Mouse (Mus musculus) hematopoietic stem cell, adult 5-6 weeks (primary cell): ENCODE results near the gene Cd300lf. TPM values are rescaled to one million over a fixed set of nuclear protein-coding genes. Genes with fewer than 3 reads are reported as not detected.
A peak's percentile ranks its signal among the peaks of the same experiment; 100 is the strongest.

Experiments used
- ATAC-seq, 2 experiments: fragments of 125-278 bp in 1 of 2; replicated peaks in 1 of 2; 2 replicates each; pipeline ENCODE4 v1.8.0; 2016 to 2017; ENCODE audit warnings: inconsistent platforms in 2 of 2, mild to moderate bottlenecking in 2 of 2, moderate number of reproducible peaks in 2 of 2, low read depth in 1 of 2, moderate TSS enrichment in 1 of 2; ENCODE audit not compliant: low FRiP score in 2 of 2, poor library complexity in 2 of 2, severe bottlenecking in 2 of 2, insufficient read depth in 1 of 2, low TSS enrichment in 1 of 2
- total RNA-seq: library from RNA; stranded (forward); fragments of 172-1452, 232-1000 nt; gene quantifications from 2 replicates; pipeline ENCODE4 v1.2.3, GENCODE M21; 2017

The Cd300lf gene
- total RNA-seq, result 3.9 and 5.4 TPM in 2 replicates

DNA sequence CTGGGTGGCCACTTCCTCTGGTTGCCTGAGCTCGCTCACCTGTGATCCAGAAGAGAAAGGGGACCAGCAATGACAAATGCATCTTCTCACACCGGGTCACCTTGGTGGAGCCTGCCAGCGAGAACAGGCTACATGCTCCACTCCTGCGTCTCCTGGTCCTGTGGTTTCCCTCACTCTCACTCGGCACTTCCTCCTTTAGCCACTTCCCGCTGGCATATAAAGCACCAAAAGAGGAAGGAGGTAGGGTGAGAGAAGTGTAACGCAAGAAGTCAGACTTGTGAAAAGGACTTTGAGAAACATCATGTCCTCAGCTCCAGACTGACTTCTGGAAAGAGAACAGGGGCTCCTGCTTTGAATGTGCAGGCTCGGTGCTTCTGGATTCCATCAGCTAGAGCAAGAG is at the start of gene Cd300lf:
Gene Cd300lf (minus strand): TSS at position 193 of the 400 bp plus-strand sequence.
- peak; percentile 98 to 99 for ATAC-seq

DNA sequence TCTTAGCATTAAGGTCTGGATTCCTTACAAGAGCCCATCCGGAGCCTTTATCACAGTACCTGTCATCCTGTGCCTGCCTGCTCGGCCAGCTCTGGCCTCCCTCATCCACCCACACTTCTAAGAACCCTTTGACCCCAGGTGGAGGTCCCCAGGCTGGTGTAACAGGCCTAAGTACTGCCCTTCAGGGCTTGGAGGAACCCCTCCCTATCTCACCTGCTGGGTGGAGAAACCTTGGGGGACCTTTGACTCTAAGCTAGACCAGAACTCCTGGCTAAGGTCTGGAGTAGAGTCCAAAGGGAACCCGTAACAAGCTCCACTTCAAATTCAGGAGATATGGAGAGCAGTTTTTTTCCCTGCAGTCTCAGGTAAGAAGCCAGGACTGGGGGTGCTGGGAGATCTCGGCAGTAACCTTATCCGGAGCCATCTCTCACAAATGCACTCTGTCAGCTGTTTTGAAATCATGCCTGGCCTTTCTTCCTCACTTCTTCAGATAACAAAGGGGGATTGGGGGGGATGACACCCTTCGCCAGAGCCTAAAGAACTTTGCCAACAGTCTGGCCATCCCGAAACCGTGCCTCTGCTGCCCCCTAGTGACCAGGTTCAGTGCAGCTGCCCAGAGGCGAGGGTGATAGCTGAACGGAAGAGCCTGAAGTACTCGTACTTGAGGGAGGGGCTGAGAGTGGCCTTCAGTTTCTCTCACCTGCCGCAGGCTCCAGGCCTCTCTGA is 48.3 kb upstream of the Cd300lf start:
- peak; percentile 63 to 68 for ATAC-seq

DNA sequence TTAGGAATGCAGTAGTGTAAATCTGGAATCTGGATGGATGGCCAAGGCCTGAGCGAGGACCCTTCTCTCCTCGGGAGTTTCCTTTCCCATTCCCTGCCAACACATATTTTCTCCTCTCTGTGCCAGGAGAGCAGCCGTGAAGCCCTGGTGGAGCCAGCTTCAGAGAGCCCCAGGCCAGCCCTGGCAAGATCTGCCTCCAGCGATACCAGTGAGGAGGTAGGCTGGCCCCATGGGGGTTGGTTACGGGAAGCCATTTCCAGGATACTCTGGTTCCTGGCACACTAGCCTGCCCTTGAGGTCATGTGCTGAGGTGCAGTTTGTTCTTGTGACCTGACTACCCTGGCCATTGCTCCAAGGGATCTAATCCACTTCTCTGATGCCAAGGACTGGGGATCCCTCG is 46.1 kb upstream of the Cd300lf start:
- no peak for ATAC-seq

DNA sequence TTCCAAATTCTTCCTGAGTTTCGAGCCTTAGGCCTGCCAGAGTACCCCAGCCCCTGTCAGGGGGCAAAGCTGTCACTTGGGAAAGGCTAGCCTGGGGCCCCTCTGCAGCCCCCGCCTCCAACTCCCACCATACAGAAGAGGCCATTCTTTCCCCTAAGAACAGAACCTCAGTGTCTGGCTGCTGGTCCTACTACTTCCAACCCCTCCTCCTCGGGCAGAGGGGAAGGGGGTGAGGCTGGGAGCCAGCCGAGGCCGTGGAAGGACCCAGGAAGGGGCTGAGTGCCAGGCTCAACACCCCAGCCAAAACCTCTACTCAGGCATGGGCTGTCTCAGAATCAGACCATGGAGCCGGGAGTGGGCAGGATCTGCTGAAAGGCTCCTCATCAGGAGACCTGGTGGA is 45.4 kb upstream of the Cd300lf start:
- ATAC-seq, result no peak

DNA sequence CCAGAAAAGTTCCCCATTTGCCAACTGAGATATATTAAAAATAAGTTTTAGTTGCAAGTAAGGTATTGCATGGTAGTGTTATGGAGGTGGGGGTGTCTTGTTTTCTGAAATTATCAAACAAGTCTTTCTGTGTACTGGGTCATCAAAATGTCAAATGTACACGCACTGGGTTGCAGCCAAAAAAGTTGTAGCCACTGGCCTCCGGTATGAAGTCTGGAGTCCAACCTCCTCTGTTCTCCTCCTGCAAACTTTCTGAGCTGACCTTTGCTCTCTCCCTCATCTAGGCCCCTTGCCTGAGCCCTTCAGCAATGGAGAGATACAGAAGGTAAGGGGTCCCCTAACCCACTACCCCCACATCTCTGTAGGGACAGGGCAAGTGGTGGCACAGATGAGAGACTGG is 45.0 kb upstream of the Cd300lf start:
- ATAC-seq, result no peak

DNA sequence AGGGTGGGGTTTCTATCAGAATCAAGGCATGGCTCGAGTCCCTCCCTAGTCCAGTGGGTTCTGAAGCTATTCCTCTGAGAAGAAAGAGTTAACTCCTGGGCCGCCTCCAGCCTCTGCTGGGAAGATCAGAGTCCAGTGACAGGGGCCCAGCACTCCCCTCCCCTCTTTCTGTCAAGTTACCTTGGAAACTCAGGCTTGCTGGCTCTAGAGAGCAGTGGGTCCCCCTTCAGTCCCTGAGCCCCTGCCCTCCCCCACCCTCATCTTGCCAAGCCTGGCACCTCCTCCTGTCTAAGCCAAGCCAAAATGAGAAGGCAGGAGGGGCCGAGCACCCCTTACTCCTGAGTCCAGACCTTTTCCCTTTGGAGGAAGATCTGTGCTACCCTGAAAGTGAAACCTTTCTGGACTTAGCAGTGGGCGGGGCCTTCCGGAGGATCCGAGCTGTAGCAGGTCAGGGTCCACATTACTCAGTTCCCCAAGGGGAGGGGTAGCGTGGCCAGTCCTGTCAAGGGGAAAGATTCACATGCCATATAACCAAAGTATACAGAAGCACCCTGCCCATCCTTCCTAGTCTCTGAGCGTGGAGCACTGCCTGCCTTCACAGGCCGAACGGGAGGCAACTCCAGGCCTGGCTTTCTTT is 43.9 kb upstream of the Cd300lf start:
- no peak for ATAC-seq

DNA sequence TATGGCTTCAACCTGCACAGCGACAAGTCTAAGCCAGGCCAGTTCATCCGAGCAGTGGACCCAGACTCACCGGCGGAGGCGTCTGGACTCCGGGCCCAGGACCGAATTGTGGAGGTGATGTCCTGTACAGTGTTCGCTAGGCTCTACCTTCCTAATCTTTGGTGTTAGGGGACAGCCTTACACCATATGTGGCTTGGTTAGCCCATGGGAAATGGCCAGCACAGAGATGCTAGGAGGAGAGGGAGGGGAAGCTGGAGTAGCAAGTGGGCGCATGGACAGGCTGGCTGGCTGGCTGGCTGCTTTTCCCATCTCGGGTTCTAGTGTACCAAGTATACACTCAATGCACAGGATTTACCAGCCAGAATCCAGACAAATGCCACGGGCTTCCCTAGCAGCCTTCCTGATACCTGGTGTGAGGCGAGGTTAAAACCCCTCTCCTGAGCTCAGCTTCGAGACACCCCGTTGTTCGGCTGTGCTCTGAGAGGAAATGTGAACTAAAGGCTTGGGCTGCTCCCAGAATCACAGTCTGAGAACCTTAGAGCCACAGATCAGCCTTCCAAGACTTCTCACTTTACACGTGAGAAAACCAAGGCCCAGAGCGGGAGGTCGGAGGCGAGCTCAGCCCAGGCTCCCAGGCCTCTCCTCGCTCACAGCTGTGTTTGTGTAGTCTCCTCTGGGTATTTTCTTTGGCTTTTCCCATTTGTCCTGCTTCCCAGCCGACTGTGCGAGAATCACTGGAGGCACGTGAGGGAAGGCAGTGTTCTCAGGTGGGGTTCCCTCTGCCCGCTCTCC is 42.8 kb upstream of the Cd300lf start:
- ATAC-seq, result no peak

DNA sequence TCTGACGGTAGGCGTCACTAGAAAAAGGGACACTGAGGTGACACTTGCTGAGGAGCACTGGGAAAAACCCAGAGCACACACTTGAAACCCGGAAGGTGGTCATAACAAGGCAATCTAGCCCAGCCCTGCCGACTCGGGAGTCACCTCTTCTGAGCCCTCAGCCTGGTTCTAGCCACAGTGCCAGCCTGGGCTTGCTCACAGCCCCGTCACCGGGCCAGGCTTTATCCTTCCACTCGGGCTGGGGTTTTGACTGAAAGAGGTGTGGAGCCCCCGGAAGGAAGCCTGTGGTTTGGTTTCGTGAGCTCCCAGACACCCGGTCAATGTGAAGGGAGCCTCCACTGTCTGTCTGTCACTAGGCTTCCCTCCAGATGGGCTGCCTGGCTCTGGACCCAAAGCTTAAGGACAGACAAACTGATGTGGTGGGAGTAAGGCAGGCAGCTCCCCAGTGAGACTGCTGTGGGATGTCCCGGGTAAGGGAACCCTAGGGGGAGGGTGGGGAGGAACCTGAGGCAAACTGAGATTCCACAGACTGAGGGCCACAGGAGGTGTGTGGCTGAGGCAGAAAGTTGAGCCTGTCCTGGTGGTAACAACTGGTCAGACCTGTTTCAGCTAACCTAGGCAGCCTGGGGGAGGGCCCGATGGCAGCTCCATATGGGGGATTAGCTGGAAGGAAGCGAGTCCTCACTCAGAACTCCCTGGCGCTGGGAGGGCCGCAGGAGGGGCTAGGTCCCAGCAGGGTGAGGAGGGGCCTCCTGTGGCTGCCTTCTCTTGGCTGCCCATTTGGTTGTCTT is 40.0 kb upstream of the Cd300lf start:
- peak; percentile 51 to 75 for ATAC-seq

DNA sequence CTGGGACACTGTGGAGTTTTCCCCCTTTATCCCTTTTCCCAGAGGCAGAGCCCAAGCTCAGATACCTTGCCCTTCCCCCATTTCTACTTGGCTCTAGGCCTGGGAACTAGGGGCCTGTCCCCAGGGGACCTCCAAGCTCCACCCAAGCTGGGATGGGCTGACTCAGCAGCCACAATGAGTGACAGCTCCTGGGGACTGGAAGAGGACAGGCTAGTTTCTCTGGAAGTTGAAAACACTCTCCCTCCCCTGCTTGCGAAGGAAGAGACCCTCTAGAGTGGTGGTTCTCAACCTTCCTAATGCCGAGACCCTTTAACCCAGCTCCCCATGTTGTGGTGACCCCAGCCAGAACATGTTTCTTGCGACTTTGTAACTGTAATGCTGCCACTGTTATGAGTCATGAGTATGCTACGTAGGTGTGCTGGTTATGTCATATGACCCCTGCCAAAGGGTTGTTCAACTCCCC is 39.1 kb upstream of the Cd300lf start:
- no peak for ATAC-seq

DNA sequence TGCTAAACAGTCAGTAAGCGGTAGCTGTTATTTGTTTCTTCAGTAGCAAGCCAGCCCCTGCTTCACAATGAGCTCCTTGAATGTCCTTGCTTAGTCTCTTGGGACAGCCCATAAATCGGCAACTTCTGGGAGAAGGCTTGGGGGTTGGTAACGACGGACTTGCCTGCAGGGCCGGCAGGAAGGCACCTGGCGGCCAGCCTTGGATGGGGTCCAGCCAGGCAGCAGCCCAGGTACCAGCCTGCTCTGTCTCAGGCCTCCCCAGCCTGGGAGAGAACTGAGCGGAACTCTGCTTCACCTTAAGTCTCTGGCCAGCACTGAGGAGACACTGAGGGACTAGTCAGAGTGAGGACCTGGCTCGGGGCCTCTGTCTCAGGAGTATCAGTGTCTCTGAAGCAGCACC is 37.3 kb upstream of the Cd300lf start:
- ATAC-seq, result no peak

DNA sequence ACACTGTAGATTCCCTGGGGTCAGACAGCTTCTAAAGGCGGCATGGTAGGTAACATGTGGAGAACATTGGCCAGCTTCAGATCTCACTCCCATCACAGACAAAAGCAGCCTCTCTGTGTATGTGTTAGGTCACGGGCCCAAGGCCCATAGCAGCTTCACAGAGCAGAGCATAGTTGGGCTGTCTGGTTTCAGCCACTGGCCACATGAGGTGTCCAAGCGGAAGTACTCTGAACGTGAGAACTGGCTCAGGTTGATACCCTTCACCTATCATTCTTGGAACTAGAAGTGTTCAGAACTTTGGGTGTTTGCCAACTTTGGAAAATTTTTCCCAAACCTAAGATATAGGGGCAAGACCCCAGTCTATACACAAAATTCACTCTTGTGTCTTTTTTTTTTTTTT is 35.6 kb upstream of the Cd300lf start:
- no peak for ATAC-seq

DNA sequence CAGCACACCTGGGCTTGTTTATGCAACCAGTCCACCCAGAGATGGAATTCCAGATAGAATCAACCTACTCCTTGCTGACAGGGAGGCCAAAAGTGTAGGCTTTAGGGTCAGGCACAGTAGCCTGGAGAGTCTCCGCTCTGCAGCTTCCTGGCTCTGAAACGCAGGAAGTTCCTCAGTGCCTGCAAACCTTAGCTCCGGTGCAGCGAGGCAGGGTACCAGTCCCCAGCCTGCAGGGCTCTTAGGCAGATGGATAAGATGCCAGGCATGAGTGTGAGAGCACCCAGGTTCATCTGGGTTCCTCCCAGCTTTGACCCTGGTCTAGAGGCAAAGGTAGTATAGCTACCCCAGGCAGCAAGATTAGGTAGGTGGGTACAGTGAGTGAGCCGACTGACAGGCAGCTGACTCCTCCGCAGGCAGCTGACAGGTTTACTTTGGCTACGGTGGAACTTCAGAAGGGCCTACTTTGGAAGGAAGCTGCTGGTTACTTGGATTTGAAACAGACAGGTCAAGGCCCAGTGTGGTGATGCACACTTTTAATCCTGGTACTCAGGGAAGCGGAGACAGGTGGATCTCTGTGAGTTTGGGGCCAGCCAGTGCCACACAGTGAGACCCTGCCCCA is 33.9 kb upstream of the Cd300lf start:
- no peak for ATAC-seq

DNA sequence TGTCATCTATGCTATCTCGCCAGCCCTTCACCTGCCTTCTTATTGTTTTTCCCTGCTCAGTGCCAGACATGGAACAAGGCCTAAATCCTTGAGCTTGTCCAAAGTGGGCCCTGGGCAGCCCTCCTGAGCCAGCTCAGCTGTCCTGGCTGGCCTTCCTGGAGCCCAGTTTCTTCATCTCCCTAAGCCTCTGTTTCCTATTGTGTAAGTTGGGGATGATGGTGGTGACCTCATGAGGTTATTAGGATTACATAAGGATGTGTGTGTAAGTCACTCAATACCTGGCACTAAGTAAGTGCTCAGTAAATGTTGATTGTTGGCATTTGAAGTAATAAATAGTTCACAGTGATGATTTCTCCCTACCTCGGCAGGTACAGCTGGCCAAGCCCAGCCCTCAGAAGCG is 33.0 kb upstream of the Cd300lf start:
- no peak for ATAC-seq

DNA sequence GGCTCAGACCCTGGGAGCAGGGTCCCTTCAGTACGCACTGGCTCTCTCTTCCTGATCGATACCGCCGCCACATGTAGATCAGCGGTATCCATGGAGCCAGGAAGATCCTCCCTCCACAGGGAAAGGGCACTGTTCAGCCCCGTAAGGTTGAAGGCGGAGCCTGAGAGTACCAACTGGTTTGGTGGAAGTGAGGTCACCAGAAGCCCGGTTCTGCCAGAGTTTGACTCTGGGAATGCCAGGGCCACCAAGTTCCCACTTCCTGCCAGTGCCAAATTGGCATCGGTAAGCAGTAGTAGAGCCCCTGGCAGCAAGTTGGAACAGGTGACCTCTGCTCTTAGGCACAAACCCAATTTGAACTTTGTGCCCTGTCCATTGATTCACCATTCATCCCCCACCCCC is 31.2 kb upstream of the Cd300lf start:
- no peak for ATAC-seq

DNA sequence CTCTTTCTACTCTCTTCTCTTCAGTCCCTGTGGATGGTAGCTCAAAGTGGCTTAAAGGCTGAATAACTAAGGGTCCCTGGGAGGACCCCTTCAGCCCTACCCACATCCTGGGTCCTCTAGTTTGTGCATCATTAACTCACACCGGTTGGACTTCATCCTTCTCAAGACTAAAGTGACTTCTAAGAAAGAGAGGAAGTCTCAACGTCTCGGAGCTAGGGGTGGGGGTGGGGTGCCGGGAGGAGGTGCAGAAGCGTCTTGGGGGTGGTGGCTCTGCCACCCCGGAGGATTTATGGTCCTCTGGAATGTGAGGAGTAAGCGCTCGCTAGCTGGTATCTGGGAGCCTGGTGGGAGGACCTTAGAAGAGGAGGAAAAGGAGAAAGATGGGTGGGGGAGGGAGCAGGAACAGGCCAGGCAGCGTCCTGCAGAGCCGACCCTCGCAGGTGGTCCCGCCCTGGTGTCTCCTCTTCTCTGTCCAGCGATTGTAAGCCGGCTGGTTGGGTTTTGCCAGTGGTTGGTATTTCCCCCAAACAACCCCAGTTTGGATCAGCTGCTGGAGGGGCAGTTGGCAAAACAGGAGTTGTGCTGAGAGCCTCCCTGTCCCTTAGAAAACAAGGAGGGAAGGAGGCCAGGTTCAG is 30.7 kb upstream of the Cd300lf start:
- no peak for ATAC-seq

DNA sequence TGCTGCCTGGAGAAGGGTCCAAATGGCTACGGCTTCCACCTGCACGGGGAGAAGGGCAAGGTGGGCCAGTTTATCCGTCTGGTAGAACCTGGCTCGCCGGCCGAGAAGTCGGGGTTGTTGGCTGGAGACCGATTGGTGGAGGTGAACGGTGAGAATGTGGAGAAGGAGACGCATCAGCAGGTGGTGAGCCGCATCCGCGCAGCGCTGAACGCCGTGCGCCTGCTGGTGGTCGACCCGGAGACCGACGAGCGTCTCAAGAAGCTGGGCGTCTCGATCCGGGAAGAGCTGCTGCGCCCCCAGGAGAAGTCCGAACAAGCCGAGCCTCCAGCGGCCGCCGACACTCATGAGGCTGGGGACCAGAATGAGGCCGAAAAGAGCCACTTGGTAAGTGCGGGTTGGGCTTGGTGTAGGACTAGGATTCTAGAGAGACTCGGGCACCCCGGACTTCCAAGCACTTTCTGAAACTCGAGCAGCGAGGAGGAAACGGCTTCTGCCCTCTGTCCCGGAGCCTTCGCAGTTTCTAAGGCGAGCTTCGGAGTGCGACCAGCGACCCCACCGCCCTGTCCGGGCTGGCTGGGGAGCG is 29.9 kb upstream of the Cd300lf start:
- 0 out of 4 replicates have a peak, but pooled peaks of 1 of the 2 experiments have one; percentile 8 for ATAC-seq
